Mouse (Mus musculus): ENCODE data around the gene Ms4a3. TPM values are rescaled to one million over a fixed set of nuclear protein-coding genes. Genes with fewer than 3 reads are reported as not detected.

Ms4a3 gene
- not detected in 2 replicates for polyA plus RNA-seq (2016; fragmentation: Nextera tagmentation; extraction: Ambion mirVana)

DNA sequence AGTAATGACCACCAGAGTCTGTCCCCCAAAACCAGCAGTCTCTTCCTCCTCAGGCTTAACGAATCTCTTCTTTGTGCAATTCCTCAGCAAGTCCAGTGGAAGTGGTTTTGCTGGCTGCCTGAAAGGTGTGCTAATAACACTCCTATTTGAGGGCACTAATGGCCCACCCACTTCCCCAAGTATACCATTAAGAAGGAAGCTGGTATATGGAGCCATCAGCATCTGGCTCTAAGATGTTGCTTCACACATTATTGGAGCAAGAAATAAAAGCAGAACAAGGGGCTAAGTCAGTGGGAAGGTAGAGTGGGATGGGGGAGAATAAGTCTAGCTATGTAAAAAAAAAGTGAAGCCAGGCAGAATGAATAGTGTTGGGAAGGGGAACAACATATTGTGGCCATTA, at the start of gene Ms4a3:
Gene Ms4a3, minus strand, starts transcription at position 120 of the 400 bp plus-strand sequence.
- Histone ChIP-seq H3K27ac (no peak within 1 kb of the TSS), H3K4me3 (no peak within 1 kb of the TSS), H3K9me3 (no peaks in the 10 kb centered on the region), H3K27me3 (ENCODE audit: poor library complexity, severe bottlenecking) (no peaks in the 10 kb centered on the region), H3K4me1 (no peaks in the 10 kb centered on the region), H3K36me3 (replicated peaks) (no peaks in the 10 kb centered on the region)
- DNase-seq (ENCODE audit: extremely low spot score, low spot score) = no peak
- WGBS = 81% methylated on average over 1 of the region's 1 CpGs

DNA sequence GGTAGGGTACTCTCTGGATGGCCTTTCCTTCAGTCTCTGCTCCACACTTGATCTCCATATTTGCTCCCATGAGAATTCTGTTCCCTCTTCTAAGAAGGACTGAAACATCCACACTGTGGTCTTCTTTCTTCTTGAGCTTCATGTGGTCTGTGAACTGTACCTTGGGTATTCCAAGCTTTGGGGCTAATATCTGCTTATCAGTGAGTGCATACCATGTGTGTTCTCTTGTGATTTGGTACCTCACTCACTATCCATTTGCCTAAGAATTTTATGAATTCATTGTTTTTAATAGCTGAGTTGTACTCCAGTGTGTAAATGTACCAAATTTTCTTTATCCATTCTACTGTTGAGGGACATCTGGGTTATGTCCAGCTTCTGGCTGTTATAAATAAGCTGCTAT, 20.9 kb upstream of the Ms4a3 start:
- H3K27me3 ChIP-seq (ENCODE audit: poor library complexity, severe bottlenecking) = no peaks in the 10 kb centered on the region
- no peaks in the 10 kb centered on the region for H3K36me3 ChIP-seq (replicated peaks)
- DNase-seq (ENCODE audit: extremely low spot score, low spot score) = no peak

DNA sequence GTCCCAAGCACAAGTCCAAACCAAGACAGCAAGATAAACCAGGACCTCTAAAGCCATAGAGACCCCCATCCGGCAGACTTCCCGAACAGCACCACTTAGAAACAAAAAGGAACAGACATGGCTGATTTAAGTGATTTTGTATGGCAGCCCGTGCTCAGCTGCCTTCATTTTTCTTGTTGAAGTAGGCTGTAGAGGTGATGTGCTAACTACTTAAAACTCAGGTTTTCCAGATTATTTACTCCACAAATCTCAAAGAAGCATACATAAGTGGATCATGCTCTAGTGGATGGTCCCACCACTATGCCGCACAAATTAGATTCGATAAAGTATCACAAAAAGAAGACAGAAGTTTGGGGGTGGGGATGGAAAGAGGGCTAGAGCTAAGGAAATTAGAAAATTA, 19.8 kb upstream of the Ms4a3 start, which contains the start of gene Oosp2:
Gene Oosp2, minus strand, starts transcription at position 101 of the 400 bp plus-strand sequence.
- WGBS = 94% methylated on average over 5 of the region's 5 CpGs

More for the DNA sequence above, 20.9 kb upstream of the Ms4a3 start:
- Histone ChIP-seq H3K4me3 (no peak overlapping the region), H3K27ac (no peak overlapping the region), H3K4me1 (no peaks in the 10 kb centered on the region), H3K9me3 (no peaks in the 10 kb centered on the region)

DNA sequence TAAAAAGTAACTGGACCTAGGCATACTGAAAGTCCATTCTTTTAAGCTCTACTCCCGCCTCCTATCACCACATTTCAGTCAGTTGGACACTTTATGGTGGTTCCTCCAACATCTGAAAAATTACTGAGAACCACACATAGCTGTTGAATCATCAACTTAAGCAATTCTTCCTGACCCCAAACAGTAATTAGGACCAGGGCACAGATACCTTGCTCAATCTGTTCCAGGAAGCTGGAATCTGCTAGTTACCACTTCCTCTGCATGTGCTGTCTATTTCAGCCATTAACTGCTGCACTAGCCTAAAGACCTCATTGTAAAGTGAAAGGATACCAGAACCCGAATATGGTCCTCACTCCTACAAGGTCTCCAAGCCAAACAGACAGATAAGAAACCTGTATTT, 18.5 kb upstream of the Ms4a3 start:
- H3K27me3 ChIP-seq (ENCODE audit: poor library complexity, severe bottlenecking) = no peaks in the 10 kb centered on the region
- H3K36me3 ChIP-seq (replicated peaks) = no peaks in the 10 kb centered on the region
- no peaks in the 10 kb centered on the region for H3K9me3 ChIP-seq
- no peaks in the 10 kb centered on the region for H3K4me1 ChIP-seq
- H3K4me3 ChIP-seq = no peak overlapping the region
- no peak for DNase-seq (ENCODE audit: extremely low spot score, low spot score)
- 86% methylated on average over 2 of the region's 2 CpGs for WGBS
- H3K27ac ChIP-seq = no peak overlapping the region

More for the DNA sequence above, 19.8 kb upstream of the Ms4a3 start, which contains the start of gene Oosp2:
- Histone ChIP-seq H3K9me3 (no peaks in the 10 kb centered on the region), H3K27ac (no peak within 1 kb of the TSS), H3K36me3 (replicated peaks) (no peaks in the 10 kb centered on the region), H3K4me3 (no peak within 1 kb of the TSS), H3K4me1 (no peaks in the 10 kb centered on the region), H3K27me3 (ENCODE audit: poor library complexity, severe bottlenecking) (no peaks in the 10 kb centered on the region)
- no peak for DNase-seq (ENCODE audit: extremely low spot score, low spot score)

DNA sequence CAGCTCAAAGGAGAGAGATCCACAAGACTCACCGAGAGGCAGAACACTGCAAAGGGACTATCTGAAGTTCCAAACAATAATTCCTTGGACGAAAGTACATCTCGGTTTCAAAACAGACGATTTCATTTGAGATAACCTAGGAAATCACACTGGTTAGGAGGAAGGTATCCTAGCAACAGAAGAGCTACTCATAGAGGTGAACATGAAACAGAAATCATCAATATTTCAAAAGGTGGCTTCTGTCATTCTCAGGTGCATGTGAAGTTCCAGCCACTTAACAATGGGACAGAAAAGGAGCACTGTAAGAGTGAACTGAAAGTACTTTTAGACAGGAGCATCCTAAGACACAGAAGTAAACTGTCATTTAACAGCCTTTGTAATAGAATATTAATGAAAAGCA, 8.9 kb upstream of the Ms4a3 start:
- Histone ChIP-seq H3K27me3 (ENCODE audit: poor library complexity, severe bottlenecking) (no peaks in the 10 kb centered on the region), H3K4me3 (no peak overlapping the region)
- WGBS = 92% methylated on average over 4 of the region's 4 CpGs

DNA sequence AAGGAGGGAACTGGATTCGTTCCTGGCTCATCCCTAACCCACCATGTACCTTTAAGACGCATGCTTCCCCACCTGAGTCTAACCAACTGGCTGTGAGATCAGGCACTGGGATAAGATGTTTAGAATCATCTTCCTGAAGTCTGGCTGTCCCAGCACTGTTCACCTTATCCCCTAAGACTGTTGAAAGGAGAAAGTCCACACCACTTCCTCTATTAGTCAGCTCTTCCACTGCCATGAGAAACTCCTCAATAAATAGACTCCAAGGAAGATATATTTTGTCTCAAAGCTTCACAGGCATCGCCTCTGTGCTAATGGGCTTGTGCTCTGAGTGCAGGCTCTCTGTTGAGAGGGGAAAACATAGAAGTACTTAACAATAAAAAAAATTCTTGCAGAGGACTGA, 5.5 kb upstream of the Ms4a3 start:
- Histone ChIP-seq H3K27me3 (ENCODE audit: poor library complexity, severe bottlenecking) (no peaks in the 10 kb centered on the region), H3K9me3 (no peaks in the 10 kb centered on the region), H3K4me3 (no peak overlapping the region), H3K36me3 (replicated peaks) (no peaks in the 10 kb centered on the region), H3K4me1 (no peaks in the 10 kb centered on the region), H3K27ac (no peak overlapping the region)
- DNase-seq (ENCODE audit: extremely low spot score, low spot score) = no peak
- WGBS = 86% methylated on average over 3 of the region's 3 CpGs

More for the DNA sequence above, 8.9 kb upstream of the Ms4a3 start:
- H3K36me3 ChIP-seq (replicated peaks) = no peaks in the 10 kb centered on the region
- DNase-seq (ENCODE audit: extremely low spot score, low spot score) = no peak
- H3K9me3 ChIP-seq = no peaks in the 10 kb centered on the region
- H3K27ac ChIP-seq = no peak overlapping the region
- no peaks in the 10 kb centered on the region for H3K4me1 ChIP-seq

DNA sequence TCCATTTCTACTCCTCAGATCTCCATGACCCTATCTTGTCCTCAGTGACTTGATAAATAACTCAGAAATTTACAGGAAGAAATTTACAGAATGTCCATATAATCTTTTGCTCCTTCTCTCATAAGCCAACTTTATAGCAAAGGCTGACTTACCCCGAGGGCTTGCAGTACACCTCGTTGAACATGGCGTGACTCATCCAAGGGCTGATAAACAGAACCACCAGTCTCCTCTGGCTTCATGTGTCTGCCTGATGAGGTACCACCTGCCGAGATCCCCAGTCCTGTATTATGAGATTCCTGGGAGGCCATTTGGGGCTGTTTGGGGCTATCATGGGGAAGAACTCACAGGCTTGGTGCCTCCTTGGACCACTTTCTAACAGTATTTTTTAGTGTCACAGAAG, 1.6 kb downstream of the Ms4a3 start:
- Histone ChIP-seq H3K27ac (no peak overlapping the region), H3K9me3 (no peaks in the 10 kb centered on the region), H3K36me3 (replicated peaks) (no peaks in the 10 kb centered on the region), H3K4me1 (no peaks in the 10 kb centered on the region), H3K27me3 (ENCODE audit: poor library complexity, severe bottlenecking) (no peaks in the 10 kb centered on the region), H3K4me3 (no peak overlapping the region)
- DNase-seq (ENCODE audit: extremely low spot score, low spot score) = no peak
- 82% methylated on average over 4 of the region's 4 CpGs for WGBS

DNA sequence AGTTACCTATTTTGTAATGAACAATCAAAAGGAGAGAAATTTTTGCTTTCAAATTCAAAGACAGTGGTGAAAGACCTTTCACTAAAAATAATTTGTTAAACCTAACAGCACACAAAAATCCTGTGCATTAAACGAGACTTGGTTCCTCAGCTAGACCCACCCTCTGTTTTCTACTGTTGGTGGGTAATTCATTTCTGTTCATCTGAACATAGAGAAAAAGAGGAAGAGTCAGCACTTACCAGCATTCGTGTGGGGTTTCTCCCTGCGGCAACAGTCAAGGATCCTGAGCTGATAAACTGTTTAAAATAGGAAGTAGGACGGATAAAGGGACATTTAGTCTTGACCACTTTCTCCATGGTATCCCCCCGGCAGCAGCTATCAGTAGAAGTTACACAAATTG, 5.1 kb downstream of the Ms4a3 start:
- no peak for DNase-seq (ENCODE audit: extremely low spot score, low spot score)
- no peak overlapping the region for H3K4me3 ChIP-seq
- H3K27me3 ChIP-seq (ENCODE audit: poor library complexity, severe bottlenecking) = no peaks in the 10 kb centered on the region
- no peaks in the 10 kb centered on the region for H3K9me3 ChIP-seq
- no peak overlapping the region for H3K27ac ChIP-seq
- WGBS = 86% methylated on average over 5 of the region's 5 CpGs
- no peaks in the 10 kb centered on the region for H3K36me3 ChIP-seq (replicated peaks)
- H3K4me1 ChIP-seq = no peaks in the 10 kb centered on the region

DNA sequence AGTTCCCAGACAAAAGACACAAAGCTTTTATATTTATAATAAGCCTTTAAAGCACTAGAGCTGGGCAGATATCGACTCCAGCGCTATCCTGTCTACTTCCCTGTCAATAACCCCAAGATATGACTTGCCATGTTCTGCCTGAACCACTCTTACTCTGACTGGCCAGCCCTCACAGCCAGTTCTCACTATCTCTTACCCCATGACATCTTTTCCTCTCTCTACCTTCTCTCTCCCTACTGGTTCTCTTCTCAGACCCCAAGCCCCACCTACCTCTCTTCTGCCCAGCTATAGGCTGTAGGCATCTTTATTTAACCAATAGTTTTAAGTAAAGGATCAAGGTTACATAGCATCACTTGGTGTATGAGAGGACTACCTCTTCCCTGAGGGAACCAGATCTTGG, 6.3 kb downstream of the Ms4a3 start:
- Histone ChIP-seq H3K27ac (no peak overlapping the region), H3K36me3 (replicated peaks) (no peaks in the 10 kb centered on the region), H3K4me3 (no peak overlapping the region), H3K9me3 (no peaks in the 10 kb centered on the region), H3K4me1 (no peaks in the 10 kb centered on the region), H3K27me3 (ENCODE audit: poor library complexity, severe bottlenecking) (no peaks in the 10 kb centered on the region)
- WGBS = 82% methylated on average over 2 of the region's 2 CpGs
- DNase-seq (ENCODE audit: extremely low spot score, low spot score) = no peak

DNA sequence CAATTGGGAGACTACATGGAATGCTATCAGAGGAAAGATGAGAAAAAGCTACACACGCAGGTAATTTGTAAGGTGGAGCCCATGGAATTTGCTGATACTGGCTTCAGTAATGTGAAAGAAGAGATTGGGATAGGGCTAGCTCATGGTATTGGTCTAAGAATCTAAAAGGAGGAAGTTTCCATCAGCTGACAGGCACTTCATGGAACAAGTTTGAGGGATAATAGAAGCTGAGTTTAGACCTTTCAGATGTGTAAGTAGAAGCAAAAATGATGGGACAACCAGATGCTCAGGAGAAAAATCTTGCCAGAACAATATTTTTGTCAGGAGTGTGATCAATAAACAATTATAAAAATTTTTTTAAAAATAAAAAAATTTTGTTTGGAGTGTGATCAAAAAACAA, 6.9 kb downstream of the Ms4a3 start:
- WGBS = 90% methylated on average over 1 of the region's 1 CpGs
- no peaks in the 10 kb centered on the region for H3K4me1 ChIP-seq
- no peaks in the 10 kb centered on the region for H3K9me3 ChIP-seq
- no peak overlapping the region for H3K27ac ChIP-seq
- no peak for DNase-seq (ENCODE audit: extremely low spot score, low spot score)
- H3K4me3 ChIP-seq = no peak overlapping the region
- no peaks in the 10 kb centered on the region for H3K36me3 ChIP-seq (replicated peaks)
- no peaks in the 10 kb centered on the region for H3K27me3 ChIP-seq (ENCODE audit: poor library complexity, severe bottlenecking)

DNA sequence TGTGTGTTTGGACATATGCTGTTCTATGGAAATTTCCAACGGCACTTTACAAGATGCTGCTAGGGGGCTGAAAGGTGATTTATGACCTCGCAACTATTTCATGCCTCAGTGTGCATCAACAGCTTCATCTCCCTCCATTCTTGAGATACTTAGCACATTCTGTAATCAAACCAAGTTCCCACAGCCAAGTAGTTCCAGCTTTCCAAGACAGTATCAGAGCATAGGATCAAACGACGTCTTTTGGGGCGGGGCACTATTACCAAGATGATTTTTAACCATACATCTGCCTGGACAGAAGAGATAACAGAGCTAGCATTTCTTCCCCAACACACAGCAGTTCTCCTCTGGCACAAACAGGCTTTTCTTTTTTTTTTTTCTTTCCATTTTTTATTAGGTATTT, 15.4 kb downstream of the Ms4a3 start:
- Histone ChIP-seq H3K27ac (no peak overlapping the region), H3K9me3 (no peaks in the 10 kb centered on the region), H3K27me3 (ENCODE audit: poor library complexity, severe bottlenecking) (no peaks in the 10 kb centered on the region), H3K36me3 (replicated peaks) (no peaks in the 10 kb centered on the region), H3K4me1 (no peaks in the 10 kb centered on the region), H3K4me3 (no peak overlapping the region)
- no peak for DNase-seq (ENCODE audit: extremely low spot score, low spot score)
- WGBS = 88% methylated on average over 5 of the region's 5 CpGs

DNA sequence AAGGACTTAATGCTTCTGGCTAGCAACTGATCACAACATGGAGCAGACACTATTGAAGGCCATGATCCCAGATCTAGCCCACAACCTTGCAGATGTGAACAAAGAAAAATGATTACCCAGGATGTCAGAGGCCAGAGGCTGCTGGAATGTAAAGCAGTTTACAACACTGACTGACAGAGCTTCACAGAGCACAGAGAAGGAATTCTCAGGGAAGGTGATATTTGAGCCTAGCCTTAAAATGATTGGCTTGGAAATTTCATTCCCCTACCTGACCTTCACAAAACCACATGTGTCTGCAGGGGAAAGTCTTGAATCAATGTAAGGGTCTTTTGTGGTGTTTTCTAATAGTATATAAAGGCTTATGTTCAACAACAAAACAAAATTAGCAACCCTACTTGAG, 15.9 kb downstream of the Ms4a3 start:
- H3K4me1 ChIP-seq = no peaks in the 10 kb centered on the region
- DNase-seq (ENCODE audit: extremely low spot score, low spot score) = no peak
- H3K4me3 ChIP-seq = no peak overlapping the region
- H3K27ac ChIP-seq = no peak overlapping the region
- H3K36me3 ChIP-seq (replicated peaks) = no peaks in the 10 kb centered on the region
- H3K9me3 ChIP-seq = no peaks in the 10 kb centered on the region
- H3K27me3 ChIP-seq (ENCODE audit: poor library complexity, severe bottlenecking) = no peaks in the 10 kb centered on the region

DNA sequence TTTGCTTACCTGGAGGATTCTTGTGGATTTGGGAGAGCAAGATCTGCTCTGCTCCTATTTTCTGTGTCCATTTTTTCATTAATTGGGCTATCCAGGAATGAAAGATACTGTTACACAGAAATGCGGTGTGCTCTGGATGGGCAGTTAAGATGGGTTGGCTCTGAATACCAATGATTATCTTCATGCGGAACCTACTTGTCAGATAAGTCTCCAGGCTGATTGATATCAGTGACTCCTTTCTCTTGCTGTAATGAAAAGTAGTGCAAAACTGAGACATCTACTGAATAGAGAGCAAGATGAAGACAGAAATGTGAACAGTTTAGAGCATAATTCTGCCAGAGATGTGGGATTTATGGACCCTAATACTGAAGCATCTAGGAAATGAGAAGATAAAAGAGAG, 17.1 kb downstream of the Ms4a3 start, which contains the start of gene Ms4a2:
Gene Ms4a2, minus strand, starts transcription at position 169 of the 400 bp plus-strand sequence.
- H3K4me3 ChIP-seq = no peak within 1 kb of the TSS
- no peaks in the 10 kb centered on the region for H3K27me3 ChIP-seq (ENCODE audit: poor library complexity, severe bottlenecking)
- WGBS = 92% methylated on average over 2 of the region's 2 CpGs
- no peak for DNase-seq (ENCODE audit: extremely low spot score, low spot score)
- H3K36me3 ChIP-seq (replicated peaks) = no peaks in the 10 kb centered on the region
- no peaks in the 10 kb centered on the region for H3K4me1 ChIP-seq
- no peak within 1 kb of the TSS for H3K27ac ChIP-seq
- no peaks in the 10 kb centered on the region for H3K9me3 ChIP-seq

DNA sequence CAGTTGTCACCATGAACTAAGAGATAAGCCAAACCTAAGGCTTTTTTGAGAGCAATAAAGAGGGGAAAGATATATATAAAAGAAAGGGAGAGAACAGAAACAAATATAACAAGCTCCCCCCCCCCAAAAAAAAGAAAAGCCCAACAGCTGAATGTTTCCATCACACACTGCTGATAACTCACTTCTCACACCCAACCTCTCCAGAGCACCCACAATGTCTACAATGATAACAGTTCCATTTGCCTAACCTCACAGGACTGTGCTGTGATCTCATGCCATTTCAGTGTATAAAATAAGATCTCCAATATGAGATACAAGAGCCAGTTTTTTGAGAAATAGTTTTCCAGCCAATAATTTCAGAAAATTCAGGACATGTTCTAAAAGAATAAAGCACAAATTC, 22.7 kb downstream of the Ms4a3 start:
- H3K9me3 ChIP-seq = no peaks in the 10 kb centered on the region
- no peak overlapping the region for H3K4me3 ChIP-seq
- H3K36me3 ChIP-seq (replicated peaks) = no peaks in the 10 kb centered on the region
- H3K27ac ChIP-seq = no peak overlapping the region
- no peak for DNase-seq (ENCODE audit: extremely low spot score, low spot score)
- no peaks in the 10 kb centered on the region for H3K27me3 ChIP-seq (ENCODE audit: poor library complexity, severe bottlenecking)
- no peaks in the 10 kb centered on the region for H3K4me1 ChIP-seq

Measured in forebrain, embryonic 10.5 days (tissue).